Mouse (Mus musculus) urinary bladder, postnatal 25 days (tissue): ENCODE measurements around the gene Pum1.

Experiments used
- DNase-seq: peaks from one replicate; pipeline ENCODE4 v3.0.0; 2022; ENCODE audit warnings: low spot score

Pum1 gene

DNA sequence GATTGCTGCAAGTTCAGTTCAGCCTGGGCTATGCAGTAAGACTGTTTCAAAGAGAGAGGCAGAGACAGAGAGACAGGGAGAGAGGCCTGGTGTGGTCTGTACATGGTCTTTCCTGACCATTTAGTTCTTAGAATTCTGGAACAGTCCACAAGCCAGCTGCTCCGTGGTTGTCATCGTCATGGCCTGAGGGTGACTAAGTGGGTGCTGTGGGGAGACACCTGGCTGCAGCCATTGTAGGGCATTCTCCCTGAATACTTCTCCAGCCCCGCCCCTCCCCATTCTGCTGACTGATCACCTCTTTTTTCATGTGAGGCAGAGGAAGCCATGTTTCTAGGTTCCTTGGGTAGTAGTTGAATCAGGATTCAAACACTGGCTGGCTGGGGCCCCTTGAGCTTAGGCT is 156.7 kb downstream of the Pum1 start:
- no peak for DNase-seq

DNA sequence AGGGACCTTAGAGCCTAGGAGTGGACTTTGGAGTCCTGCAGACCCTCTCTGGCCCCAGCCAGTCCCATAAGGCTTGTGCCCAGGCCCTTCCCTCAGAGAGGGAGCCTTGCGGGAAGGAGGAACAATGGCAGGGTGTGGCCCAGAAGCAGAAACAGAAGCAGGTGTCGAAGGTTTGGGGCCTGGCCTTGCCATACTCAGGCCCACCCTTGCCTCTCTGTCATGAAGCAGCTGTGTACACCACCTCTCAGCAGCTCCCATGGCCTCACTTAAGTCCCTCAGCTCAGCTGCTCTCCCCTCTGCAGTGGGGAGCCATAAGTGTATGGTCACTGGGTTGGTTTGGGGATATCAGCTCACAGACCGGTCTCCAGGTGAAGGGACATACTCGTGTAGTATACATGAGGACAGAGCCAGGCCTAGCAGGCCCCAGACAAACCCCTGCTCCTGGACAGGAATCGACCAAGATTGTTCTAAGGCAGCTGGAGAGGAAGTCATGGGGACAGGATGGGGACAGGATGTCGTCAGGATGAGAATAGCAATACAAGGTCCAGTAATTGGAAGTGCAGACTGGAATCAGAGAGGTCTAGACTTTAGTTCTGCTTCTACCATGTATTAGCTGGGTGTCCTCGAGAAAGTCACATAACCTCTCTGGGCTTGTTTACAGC is 157.6 kb downstream of the Pum1 start:
- no peak for DNase-seq

DNA sequence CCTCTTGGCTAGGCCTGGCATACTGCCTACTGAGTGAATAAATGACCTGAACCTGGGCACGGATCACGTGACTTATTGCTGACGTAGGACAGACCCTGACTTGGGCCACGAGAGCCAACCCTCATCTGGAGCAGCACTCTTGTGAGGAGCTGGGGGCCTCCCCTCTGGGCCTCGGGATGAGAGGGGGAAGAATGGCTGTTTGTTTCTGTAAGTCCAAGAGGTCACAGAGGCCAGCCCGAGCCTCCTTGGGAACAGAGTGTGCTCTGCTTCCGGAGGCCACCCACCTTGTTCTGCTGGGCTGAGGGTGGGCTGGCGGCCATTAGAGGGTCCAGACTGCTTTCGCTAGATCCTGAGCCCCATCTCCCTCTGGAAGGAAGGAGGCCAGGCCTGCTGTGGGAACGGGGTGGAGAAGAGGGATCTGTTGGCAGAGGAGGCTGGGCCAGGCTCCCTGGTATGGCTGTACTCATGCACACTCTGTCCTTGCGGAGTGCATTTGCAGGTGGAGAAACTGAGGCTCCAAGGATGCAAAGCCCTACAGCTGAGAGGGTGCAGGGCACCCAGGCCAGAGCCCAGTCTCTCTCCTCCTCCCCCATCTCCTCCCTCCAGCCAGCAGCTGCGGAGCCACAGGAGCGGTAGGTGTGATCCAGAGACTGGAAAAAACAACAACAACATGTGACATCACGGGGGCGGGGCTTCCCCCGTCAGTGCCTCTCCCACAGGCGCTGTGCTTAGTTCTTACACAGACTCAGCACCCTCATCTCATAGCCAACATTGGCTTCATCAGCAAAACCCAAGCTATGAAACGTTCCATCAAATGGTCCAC is 165.9 kb downstream of the Pum1 start:
- DNase-seq: no peak
